Mouse (Mus musculus) adrenal gland, adult 2 months (tissue): ENCODE data around the gene Gjb1. TPM values are rescaled to one million over a fixed set of nuclear protein-coding genes. Genes with fewer than 3 reads are reported as not detected.
A peak's percentile ranks its signal among the peaks of the same experiment; 100 is the strongest.

Experiments used
- DNase-seq: peaks from one replicate; pipeline ENCODE4 v3.0.0; 2021
- polyA plus RNA-seq: library from polyadenylated mRNA; depleted of rRNA; stranded (reverse); fragments of >200 nt; gene quantifications from 2 replicates; pipeline ENCODE4 v1.2.3, GENCODE M21; 2012; rRNA removed
- total RNA-seq, 2 experiments: library from RNA; stranded (reverse); gene quantifications; 2 replicates each; pipeline ENCODE4 v1.2.3; 2021

Gjb1 gene
- total and polyA plus RNA-seq, 3 experiments: 0.84 to 2.7 TPM; not detected in 1

DNA sequence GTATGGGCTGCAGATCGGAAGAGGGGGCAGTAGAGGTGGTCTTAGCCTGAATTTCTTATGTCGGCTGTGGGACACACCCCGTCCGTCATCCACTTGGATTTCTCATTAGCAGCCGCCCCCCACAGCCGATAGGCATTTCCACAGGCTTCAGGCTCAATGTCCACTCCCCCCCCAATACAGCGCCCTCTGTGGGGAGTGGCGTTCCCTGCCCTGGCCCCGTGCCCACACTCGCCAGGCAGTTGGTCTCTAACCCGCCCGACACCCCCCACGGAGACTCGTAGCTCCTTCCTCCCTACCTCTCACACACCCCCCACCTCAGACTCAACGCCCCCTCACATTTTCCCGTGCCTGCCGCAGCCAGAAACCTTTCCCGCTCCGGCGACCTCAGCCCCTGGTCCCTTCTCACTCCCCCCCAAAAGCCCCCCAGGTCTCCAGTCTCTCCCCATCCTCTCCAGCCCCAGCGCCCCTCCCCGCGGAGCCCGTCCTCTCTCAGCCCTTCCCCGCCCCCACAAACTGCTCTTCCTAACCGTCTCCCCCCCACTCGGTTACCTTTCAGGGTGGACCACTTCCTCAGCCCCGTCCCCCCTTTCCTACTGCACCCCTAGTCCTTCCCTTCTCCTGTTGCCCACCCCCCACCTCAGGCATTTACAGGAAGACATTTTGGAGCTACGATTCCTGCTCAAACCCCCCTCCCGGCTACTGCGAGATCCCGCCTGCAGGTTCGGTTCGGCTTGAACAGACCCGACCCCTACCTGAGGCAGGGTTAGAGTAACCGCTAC is 43.0 kb downstream of the Gjb1 start:
- peak; percentile 50 for DNase-seq

DNA sequence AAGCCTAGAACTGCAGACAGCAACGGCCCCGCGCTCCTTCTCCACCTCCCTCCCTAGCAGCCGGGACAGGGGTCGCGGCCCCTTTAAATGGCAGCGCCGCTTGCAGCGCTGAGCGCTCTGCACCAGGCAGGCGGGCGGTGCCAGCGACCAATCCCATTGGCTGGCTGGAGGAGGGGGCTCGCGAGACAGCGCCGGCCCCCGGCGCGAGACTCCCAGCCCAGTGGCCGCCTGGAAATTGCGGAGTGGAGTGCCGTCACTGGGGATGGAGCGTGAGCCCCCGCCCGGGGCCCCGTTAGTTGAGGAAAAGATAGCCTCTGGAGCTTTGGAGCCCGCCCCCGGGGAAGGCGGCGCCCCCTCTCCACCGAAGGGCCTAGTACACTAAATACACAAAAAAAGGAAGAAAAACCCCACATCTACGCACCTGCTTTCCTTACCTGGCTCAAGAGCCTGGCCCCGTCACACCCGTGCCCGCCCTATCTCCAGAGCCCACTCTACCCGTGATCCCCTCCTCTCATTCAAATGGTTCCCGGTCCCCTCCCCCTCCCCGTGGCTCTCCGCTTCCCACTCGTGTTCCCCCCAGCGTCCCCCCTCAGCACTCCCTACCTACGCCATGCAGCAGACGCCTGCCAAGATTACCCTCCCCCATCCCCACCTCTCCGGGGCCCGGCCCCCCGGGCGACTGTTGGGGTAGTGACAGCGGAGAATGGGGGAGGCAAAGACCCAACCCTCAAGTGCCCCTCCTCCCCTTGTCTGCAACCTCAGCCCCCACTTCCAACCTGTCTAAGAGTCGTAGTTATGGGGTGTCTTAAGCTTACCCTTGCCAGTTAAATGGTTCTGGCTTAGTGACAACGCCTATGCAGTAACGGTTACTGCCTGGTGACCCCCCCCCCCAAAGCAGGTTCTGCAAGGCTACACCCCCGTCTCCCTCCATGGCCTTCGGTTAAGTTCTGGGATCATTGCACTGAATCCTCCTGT is 43.8 kb downstream of the Gjb1 start:
- DNase-seq: peak; percentile 91

DNA sequence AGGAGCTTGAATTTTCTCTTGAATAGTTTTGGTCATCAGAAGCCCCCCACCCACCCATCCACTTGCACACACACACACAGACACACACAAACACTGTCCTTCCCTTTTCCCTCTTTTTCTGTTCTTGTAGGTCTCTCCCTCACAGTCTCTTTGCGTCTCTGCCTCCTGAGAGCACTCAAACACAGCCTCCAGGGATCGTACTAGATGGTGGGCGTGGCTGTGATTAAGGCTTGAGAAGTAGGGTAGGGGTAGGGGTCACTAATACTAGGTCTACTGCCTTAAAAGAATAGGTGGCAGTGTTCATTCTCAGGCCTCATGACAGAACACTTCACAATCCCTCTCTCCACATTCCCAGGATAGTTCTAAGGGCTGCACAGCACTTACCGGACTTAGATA is 44.5 kb downstream of the Gjb1 start, which contains the start of gene Zmym3:
Zmym3 (minus strand) TSS at position 150 of the 396 bp plus-strand sequence.
- peak; percentile 32 for DNase-seq

DNA sequence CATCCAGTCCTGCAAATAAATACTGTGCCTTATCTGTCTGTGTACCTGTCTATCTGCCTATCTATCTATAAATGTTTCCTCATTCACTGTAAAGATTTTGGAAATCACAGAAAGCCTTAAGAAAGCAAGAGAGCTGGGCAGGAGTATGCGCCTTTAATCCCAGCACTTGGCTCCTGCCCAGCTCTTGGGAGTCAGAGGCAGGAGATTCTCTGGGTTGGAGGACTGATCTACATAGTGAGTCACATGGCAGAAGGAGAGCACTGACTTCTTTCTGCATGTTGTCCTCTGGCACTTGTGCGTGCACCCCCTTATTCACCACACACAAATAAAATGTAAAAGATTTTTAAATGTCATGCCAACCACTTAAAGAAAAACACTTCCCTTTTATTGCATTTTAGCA is 47.3 kb downstream of the Gjb1 start:
- DNase-seq: peak; percentile 46

DNA sequence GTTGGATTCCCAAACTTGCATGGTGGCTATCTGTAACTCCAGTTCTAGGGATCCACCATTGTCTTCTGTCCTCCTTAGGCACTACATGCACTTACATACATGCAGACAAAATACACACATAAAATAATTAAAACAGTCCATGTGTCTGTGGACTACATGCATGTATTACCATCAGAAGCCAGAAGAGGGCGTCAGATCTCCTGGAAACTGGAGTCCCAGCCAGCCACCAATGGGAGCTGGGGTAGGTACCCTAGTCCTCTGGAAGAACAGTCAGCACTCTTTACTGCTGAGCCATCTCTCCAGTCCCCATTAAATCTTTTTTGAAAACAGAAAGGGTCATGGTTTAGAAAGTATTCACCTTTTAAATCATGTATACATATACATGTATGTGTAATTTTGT is 51.6 kb downstream of the Gjb1 start:
- no peak for DNase-seq

DNA sequence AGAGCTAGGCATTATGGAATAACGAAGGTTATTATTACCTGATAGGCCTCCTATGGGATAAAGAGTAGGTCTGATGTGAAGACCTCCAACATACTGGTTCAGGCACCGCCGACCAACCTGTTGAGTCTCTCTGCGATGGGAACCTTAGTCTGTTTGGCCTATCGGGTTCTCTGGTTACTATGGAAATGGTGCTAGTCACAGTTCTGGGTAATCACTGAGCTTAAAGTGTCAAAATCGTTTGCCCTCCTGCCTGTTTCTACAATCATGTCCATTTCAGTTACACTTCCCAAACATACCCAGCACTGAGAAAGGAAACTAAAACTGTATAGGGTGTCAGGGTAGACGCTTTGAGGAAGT is 52.6 kb downstream of the Gjb1 start:
- DNase-seq: peak; percentile 21

DNA sequence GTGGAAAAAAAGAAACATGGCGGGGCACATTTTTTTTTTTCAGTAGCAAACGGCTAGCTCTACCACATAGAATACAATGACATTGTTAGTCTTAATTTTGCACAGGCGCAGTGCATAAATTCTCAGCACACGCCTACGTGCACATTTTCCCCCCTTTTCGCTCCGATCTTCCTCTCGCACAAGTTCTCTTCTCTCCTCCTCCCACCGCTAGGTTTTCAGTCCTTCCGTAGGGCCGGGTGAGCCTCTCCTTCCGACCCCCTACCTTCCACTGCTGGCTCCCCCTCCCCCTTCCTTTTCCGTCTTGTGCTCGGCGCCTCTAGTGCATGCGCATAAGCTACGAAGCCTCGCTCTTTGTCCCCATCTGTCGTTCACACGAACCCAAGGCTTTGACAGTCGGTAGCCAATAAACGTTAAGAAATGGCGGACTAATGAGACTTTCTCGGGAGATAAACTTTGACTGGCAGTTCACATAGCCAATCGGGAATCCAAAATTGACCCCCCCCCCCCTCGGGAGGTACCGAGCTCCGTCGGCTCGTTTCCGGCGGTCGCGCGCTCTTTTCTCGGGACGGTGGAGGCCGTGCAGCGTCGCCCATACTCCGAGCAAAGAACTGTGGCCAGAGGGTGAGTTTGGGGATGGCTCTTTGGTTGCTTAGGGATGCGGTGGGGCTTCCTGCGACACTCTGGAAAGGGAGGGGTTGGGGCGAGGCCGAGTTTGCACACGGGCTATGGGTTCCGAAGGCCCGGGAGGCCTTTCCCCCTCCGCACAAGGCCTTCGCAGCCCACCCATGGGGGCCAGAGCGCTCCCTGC is 53.2 kb downstream of the Gjb1 start, which contains the start of gene Nono:
Nono (plus strand) TSS at position 177 of the 808 bp plus-strand sequence.
- DNase-seq: peak; percentile 89

DNA sequence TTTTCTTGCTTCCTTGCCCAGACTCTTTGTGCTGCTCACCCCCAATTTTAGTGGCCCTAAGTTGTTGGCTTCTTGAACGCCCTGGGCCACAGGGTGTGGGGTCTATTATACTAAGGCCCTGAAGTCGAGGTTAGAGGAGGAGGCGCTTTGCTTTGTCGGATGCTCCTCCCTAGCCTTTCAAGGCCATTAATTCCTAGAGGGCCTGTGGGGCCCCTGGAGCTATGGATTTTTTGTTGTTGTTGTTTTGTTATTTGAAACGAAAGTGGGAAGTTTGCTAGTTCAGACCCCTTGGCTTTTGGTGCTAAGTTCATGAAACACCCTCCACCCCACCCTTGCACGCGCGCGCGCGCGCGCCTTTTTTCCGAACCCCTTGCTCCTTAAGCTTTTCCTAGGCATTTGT is 53.8 kb downstream of the Gjb1 start:
- DNase-seq: no peak

Other genes with a start within 250 kb of the Gjb1 start
- 10 to 100 TPM; 58.8 to 58.9 TPM for gene Snx12, start 153.8 kb upstream of the Gjb1 start, total RNA-seq
- 18.0 and 18.3 TPM in 2 replicates for gene Snx12, start 153.8 kb upstream of the Gjb1 start, polyA plus RNA-seq
- 10 to 100 TPM; 25.6 to 32.9 TPM for gene Foxo4, start 121.8 kb upstream of the Gjb1 start, total RNA-seq
- 39.0 and 42.5 TPM in 2 replicates for gene Foxo4, start 121.8 kb upstream of the Gjb1 start, polyA plus RNA-seq
- not detected for gene Gm614, start 112.4 kb upstream of the Gjb1 start, total RNA-seq
- gene Gm614, start 112.4 kb upstream of the Gjb1 start, polyA plus RNA-seq: not detected in 2 replicates
- 1 to 10 TPM; 5.9 to 8.4 TPM for gene Il2rg, start 108.1 kb upstream of the Gjb1 start, total RNA-seq
- gene Il2rg, start 108.1 kb upstream of the Gjb1 start, polyA plus RNA-seq: 3.7 TPM in 2 replicates
- gene Gm20489, start 107.4 kb upstream of the Gjb1 start, total RNA-seq: not detected
- not detected in 2 replicates for gene Gm20489, start 107.4 kb upstream of the Gjb1 start, polyA plus RNA-seq
- gene Med12, start 102.3 kb upstream of the Gjb1 start, total RNA-seq: 10 to 100 TPM; 30.2 to 36.4 TPM
- gene Med12, start 102.3 kb upstream of the Gjb1 start, polyA plus RNA-seq: 132 and 157 TPM in 2 replicates
- gene Nlgn3, start 77.2 kb upstream of the Gjb1 start, total RNA-seq: 10 to 100 TPM in 1 of 2 experiments, 1 to 10 TPM in 1; 5.2 to 28.2 TPM
- 2.8 and 3.9 TPM in 2 replicates for gene Nlgn3, start 77.2 kb upstream of the Gjb1 start, polyA plus RNA-seq
- gene Zmym3, start 44.5 kb downstream of the Gjb1 start, total RNA-seq: 10 to 100 TPM; 60.1 to 60.8 TPM
- 56.8 and 65.1 TPM in 2 replicates for gene Zmym3, start 44.5 kb downstream of the Gjb1 start, polyA plus RNA-seq
- 100 to 1,000 TPM; 208 to 263 TPM for gene Nono, start 52.9 kb downstream of the Gjb1 start, total RNA-seq
- 31.1 and 46.6 TPM in 2 replicates for gene Nono, start 52.9 kb downstream of the Gjb1 start, polyA plus RNA-seq
- under 1 TPM; 0.43 to 0.73 TPM for gene Itgb1bp2, start 72.7 kb downstream of the Gjb1 start, total RNA-seq
- gene Itgb1bp2, start 72.7 kb downstream of the Gjb1 start, polyA plus RNA-seq: 0.10 TPM in 1 of 2 replicates, not detected in the other
- 10 to 100 TPM; 31.8 to 37.3 TPM for gene Taf1, start 156.4 kb downstream of the Gjb1 start, total RNA-seq
- gene Taf1, start 156.4 kb downstream of the Gjb1 start, polyA plus RNA-seq: 0.91 and 1.9 TPM in 2 replicates